Mouse (Mus musculus) liver, embryonic 16.5 days (tissue): ENCODE results near the gene Spred2. TPM values are rescaled to one million over a fixed set of nuclear protein-coding genes. Genes with fewer than 3 reads are reported as not detected.
"Not testable (repeated sequence)": the region's sequence is repeated elsewhere in the genome, so short reads cannot be mapped to it uniquely, and the experiment has no call there.

Experiments used
- ATAC-seq: fragments of 200-750 bp; cut with Nextera tagmentation; 2 replicates; pipeline ENCODE4 v1.8.0; 2017; ENCODE audit warnings: low read depth, mild to moderate bottlenecking, moderate number of reproducible peaks, moderate library complexity
- H3K27ac ChIP-seq: fragments of 300-500 bp; sonication (generic); 2 replicates; pipeline ENCODE4 v1.5.1; 2014; ENCODE audit warnings: mild to moderate bottlenecking, low read length
- H3K27me3 ChIP-seq: fragments of 300-500 bp; sonication (generic); 2 replicates; pipeline ENCODE4 v1.6.1; 2014; ENCODE audit warnings: low read depth, low read length, mixed read lengths; ENCODE audit not compliant: control insufficient read depth, insufficient read depth
- H3K36me3 ChIP-seq: fragments of 300-500 bp; sonication (generic); 2 replicates; pipeline ENCODE4 v1.6.1; 2014; ENCODE audit warnings: mild to moderate bottlenecking; ENCODE audit not compliant: control insufficient read depth, insufficient read depth
- H3K4me1 ChIP-seq: fragments of 300-500 bp; sonication (generic); 2 replicates; pipeline ENCODE4 v1.6.1; 2014; ENCODE audit warnings: low read depth, low read length, mixed read lengths; ENCODE audit not compliant: control insufficient read depth
- H3K4me2 ChIP-seq: fragments of 300-500 bp; sonication (generic); 2 replicates; pipeline ENCODE4 v1.6.1; 2014; ENCODE audit warnings: low read depth, low read length, mixed read lengths
- H3K4me3 ChIP-seq: fragments of 300-500 bp; sonication (generic); 2 replicates; pipeline ENCODE4 v1.5.1; 2014; ENCODE audit warnings: low read depth, mild to moderate bottlenecking, low read length
- H3K9ac ChIP-seq: fragments of 300-500 bp; sonication (generic); 2 replicates; pipeline ENCODE4 v1.6.1; 2014; ENCODE audit warnings: low read depth, low read length
- H3K9me3 ChIP-seq: fragments of 300-500 bp; sonication (generic); replicated peaks from 2 replicates; pipeline ENCODE4 v1.6.1; 2016; ENCODE audit warnings: low read length; ENCODE audit not compliant: control insufficient read depth
- WGBS: fragments of 180-500 bp; shearing (Covaris S2); extraction: QIAGEN DNeasy Blood & Tissue Kit; methylation state at CpG from one replicate; pipeline ENCODE4 v1.1.7; 2014; ENCODE audit not compliant: insufficient replicate concordance; 5-methylcytosine and 5-hydroxymethylcytosine counted together
- polyA plus RNA-seq: library from polyadenylated mRNA; unstranded; fragments of >200 nt; fragmentation: Nextera tagmentation; extraction: Ambion mirVana; gene quantifications from 2 replicates; pipeline ENCODE4 v1.2.1, GENCODE M21; 2015

Spred2 gene
- polyA plus RNA-seq, 1 experiment from 2014 or later: 1.3 TPM

DNA sequence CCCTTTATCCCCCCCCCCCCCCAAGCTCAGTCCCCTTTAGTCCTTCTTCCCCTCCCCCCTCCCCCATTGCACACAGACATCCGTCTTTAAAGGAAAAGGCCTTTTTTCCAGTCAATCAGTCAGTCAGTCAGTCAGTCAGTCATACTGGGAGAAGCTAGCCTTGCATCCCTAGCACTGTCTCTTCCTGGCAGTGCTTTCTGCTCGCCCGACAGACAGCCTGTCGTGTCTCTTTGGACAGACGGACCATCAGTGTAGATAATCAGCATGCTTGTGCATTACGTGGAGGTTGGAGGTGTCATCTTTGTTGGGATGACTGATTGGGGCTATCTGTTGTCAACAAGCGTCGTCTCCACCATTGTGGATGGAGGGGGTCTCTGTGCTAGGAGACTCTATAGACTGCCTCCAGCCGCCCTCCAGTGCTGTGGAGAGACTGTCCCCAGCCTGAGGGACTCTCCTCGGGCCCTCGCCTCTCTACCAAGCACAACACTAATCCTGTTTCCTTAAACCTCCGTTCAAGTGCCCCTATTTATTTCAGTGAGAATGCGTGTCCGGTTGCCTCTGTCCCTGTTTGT is 98.8 kb downstream of the Spred2 start:
- 44% methylated on average over 14 of the region's 14 CpGs for WGBS
- peak; percentile 70 for ATAC-seq
- peaks cover 12% of the 10 kb centered on the region for H3K9me3 ChIP-seq
- no peaks in the 10 kb centered on the region for H3K27me3 ChIP-seq
- peaks cover 35% of the 10 kb centered on the region for H3K36me3 ChIP-seq
- peak overlapping the region; percentile 72 for H3K27ac ChIP-seq
- peaks cover 13% of the 10 kb centered on the region for H3K4me1 ChIP-seq
- peak overlapping the region; percentile 45 for H3K9ac ChIP-seq
- peak overlapping the region; percentile 15; the same call in 1 of the 2 replicates for H3K4me3 ChIP-seq
- peak overlapping the region; percentile 61 for H3K4me2 ChIP-seq

DNA sequence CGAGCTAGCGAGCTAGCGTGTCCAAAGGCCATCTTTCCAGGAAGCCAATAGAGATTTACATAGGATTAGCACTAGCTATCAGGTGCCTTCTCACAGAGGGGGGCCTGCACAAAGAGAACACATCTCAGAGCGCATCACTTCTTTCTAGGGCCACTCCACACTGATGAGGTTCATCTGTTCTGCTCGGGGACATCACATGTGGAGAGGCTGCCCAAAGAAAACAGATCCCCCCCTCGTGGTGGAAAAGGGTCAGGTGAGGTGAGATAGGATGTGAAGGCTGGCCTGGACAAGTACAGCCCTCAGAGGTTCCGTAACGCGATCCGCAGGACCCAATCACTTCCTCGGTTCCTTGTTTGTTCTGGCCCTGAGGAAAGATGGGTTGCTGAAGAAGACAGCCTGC is 101.7 kb downstream of the Spred2 start:
- no peak overlapping the region for H3K4me3 ChIP-seq
- 78% methylated on average over 11 of the region's 11 CpGs for WGBS
- no peaks in the 10 kb centered on the region for H3K27me3 ChIP-seq
- H3K4me2 ChIP-seq: no peak overlapping the region
- H3K4me1 ChIP-seq: peaks cover 13% of the 10 kb centered on the region
- peaks cover 11% of the 10 kb centered on the region for H3K36me3 ChIP-seq
- no peak for ATAC-seq
- H3K27ac ChIP-seq: no peak overlapping the region
- no peak overlapping the region for H3K9ac ChIP-seq
- peaks cover 5% of the 10 kb centered on the region for H3K9me3 ChIP-seq

DNA sequence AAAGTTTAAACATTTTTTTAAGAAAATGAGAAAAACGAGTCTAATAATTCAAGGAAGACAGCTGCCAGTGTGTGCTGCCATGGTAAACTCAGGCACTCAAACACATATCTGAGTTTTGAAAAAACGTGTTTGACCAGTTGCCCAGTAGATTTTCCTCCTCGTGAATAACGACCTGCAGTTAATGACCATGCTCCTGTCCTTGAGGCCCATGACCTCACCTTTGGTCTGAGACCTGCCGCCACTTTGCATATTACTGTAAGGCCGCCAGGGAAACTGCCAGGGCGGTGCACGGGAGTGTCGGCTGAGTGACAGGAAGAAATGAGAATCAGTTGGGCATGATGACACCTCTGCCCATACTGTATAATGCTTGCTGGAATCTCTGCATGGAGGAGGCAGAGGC is 103.5 kb downstream of the Spred2 start:
- no peaks in the 10 kb centered on the region for H3K27me3 ChIP-seq
- H3K4me2 ChIP-seq: no peak overlapping the region
- H3K27ac ChIP-seq: no peak overlapping the region
- WGBS: 68% methylated on average over 9 of the region's 9 CpGs
- H3K9me3 ChIP-seq: no peaks in the 10 kb centered on the region
- peaks cover 6% of the 10 kb centered on the region for H3K4me1 ChIP-seq
- H3K36me3 ChIP-seq: 0 out of 2 replicates have a peak, but pooled peaks cover 3% of the 10 kb centered on the region
- H3K9ac ChIP-seq: no peak overlapping the region
- no peak overlapping the region for H3K4me3 ChIP-seq
- ATAC-seq: no peak

DNA sequence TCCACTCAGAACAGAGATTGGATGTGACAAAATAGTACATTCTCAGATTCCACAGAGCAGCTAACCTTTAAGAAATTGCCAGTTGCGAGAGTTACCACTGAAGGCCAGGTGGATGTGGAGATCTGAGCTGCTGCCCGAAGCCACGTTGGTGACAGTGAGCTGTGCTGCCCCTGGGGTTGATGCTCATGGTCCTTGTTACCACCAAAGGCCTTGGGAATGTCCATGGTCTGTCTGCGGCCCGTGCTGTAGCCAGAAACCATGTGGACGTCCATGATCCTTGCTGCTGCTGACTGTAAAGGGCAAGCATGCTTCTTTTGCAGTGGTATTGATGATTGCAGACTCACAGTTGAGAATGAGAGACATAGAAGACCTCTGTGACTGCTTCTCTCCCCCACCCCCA is 104.2 kb downstream of the Spred2 start:
- Histone ChIP-seq H3K4me3 (no peak overlapping the region), H3K9me3 (no peaks in the 10 kb centered on the region), H3K36me3 (0 out of 2 replicates have a peak, but pooled peaks cover 3% of the 10 kb centered on the region), H3K27ac (no peak overlapping the region), H3K9ac (no peak overlapping the region), H3K4me1 (no peaks in the 10 kb centered on the region), H3K4me2 (no peak overlapping the region), H3K27me3 (no peaks in the 10 kb centered on the region)
- ATAC-seq: no peak
- 64% methylated on average over 6 of the region's 6 CpGs for WGBS

DNA sequence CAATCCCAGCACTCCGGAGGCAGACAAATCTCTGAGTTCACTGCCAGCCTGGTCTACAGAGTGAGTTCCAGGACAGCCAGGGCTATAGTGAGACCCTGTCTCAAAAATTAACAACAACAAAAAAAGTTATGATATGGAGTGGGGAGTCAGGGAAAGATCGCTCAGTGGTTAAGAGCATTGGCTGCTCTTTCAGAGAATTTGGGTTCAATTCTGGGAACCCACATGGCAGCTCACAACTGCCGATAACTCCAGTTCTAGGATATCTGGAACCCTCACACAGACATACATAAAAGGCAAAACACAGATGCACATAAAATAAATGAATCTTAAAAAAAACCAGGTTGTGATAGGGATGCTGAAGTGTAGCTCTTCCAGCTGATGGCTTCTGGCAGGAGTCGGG is 104.8 kb downstream of the Spred2 start:
- 0 out of 2 replicates have a peak, but pooled peaks cover 3% of the 10 kb centered on the region for H3K36me3 ChIP-seq
- H3K9ac ChIP-seq: no peak overlapping the region
- ATAC-seq: no peak
- no peaks in the 10 kb centered on the region for H3K9me3 ChIP-seq
- H3K4me2 ChIP-seq: no peak overlapping the region
- H3K27ac ChIP-seq: no peak overlapping the region
- no peaks in the 10 kb centered on the region for H3K4me1 ChIP-seq
- 62% methylated on average over 4 of the region's 4 CpGs for WGBS
- no peak overlapping the region for H3K4me3 ChIP-seq
- no peaks in the 10 kb centered on the region for H3K27me3 ChIP-seq

DNA sequence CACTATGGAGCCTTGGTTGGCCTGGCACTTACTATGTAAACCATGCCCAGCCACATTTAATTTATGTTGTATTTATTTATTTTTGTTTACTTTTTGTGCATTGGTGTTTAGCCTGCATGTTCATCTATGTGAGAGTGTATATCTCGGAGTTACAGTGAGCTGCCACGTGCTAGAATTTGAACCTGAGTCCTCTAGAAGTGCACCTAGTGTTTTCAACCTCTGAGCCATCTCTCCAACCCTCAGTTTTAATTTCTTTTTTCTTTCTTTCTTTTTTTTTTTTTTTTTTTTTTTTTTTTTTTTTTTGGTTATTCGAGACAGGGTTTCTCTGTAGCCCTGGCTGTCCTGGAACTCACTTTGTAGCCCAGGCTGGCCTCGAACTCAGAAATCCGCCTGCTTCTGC is 106.8 kb downstream of the Spred2 start:
- not testable (repeated sequence) for H3K27ac ChIP-seq, H3K27me3 ChIP-seq, H3K9ac ChIP-seq, H3K9me3 ChIP-seq, H3K4me3 ChIP-seq, H3K4me2 ChIP-seq, H3K4me1 ChIP-seq, H3K36me3 ChIP-seq, ATAC-seq
- WGBS: 69% methylated on average over 5 of the region's 5 CpGs

DNA sequence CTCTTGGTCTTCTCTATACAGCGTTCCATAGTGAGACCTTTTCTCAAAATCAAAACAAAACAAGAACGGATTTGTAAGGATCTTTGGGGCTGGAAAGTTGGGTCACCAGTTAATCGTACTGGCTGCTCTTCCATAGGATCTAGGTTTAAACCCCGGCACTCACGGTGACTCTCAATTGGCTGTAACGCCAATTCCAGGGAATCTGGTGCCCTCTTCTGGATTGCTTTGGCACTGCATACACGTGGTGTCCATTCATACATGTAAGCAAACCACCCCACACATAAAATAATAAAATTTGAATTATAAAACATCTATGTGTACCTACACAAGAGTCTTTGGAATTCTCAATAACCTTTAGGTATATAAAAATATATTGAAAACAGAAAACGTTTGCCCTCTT is 107.4 kb downstream of the Spred2 start:
- 38% methylated on average over 8 of the region's 8 CpGs for WGBS
- no peaks in the 10 kb centered on the region for H3K36me3 ChIP-seq
- no peaks in the 10 kb centered on the region for H3K9me3 ChIP-seq
- H3K4me2 ChIP-seq: no peak overlapping the region
- no peak overlapping the region for H3K27ac ChIP-seq
- H3K27me3 ChIP-seq: no peaks in the 10 kb centered on the region
- ATAC-seq: peak; percentile 24; the same call in 1 of the 2 replicates
- no peak overlapping the region for H3K4me3 ChIP-seq
- no peak overlapping the region for H3K9ac ChIP-seq
- no peaks in the 10 kb centered on the region; the same call in 1 of the 2 replicates for H3K4me1 ChIP-seq

DNA sequence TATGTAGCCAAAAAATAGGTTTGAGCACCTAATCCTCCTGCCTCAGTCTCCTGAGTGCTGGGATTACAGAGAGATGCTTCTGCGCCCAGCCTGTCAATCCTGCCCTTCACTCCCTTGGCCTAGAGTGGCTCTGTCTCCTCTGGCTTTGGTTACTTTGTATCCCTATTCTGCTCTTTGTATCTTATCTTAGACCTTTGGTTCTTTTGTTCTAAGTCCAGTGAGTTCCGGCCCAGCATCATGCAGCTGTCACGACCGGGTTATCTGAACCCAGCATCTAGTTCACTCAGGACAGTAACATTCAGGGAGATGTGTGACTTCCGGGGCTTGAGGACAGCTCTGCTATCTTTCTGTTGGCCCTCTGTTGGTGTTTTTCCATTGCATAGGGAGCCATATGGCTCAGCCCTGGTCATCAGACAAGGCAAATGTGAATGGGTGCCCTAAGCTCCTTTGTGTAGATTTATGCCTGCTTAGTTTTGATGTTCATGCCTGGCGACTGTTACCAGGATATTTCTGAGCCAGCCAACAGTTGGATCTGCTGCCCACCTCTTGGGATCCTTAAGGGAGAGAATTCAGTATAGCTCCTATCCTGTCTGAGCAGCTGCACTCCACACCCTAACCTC is 109.5 kb downstream of the Spred2 start:
- no peak overlapping the region for H3K4me3 ChIP-seq
- H3K9ac ChIP-seq: no peak overlapping the region
- H3K27me3 ChIP-seq: no peaks in the 10 kb centered on the region
- no peak overlapping the region for H3K4me2 ChIP-seq
- H3K36me3 ChIP-seq: no peaks in the 10 kb centered on the region
- WGBS: 41% methylated on average over 6 of the region's 6 CpGs
- no peaks in the 10 kb centered on the region; the same call in 1 of the 2 replicates for H3K4me1 ChIP-seq
- no peak for ATAC-seq
- no peak overlapping the region for H3K27ac ChIP-seq
- no peaks in the 10 kb centered on the region for H3K9me3 ChIP-seq

DNA sequence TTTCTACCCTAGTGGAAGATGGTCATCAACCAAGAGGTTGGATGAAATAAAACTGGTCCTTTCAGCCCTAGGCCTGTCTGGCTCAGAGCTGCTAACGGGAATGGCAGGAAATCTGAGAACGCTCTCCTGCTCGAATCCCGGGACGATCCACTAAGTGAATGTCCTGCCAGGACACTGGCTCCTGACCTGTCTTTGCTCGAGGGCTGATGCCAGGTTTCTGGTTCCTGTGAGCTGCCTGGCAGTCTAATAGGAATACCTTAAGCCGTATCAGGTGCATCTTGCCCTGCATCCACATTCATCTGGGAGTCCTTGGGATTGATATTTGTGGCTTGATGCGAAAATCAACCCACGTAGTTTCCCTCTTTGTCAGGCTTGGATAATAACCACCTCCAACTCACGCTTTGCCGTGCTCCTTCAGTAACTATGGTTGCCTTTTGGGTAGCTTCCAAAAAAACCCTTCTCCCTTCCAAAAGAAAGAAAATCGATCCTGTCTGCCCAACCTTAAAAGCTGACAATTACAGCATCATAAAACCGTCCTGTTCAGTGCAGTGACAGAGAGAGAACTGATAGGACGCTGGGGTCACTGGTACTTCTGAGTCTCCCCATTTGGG is 110.3 kb downstream of the Spred2 start:
- H3K27me3 ChIP-seq: no peaks in the 10 kb centered on the region
- H3K4me2 ChIP-seq: no peak overlapping the region
- no peak overlapping the region for H3K4me3 ChIP-seq
- ATAC-seq: no peak
- H3K9ac ChIP-seq: no peak overlapping the region
- 64% methylated on average over 14 of the region's 14 CpGs for WGBS
- no peaks in the 10 kb centered on the region for H3K9me3 ChIP-seq
- no peaks in the 10 kb centered on the region for H3K36me3 ChIP-seq
- H3K4me1 ChIP-seq: no peaks in the 10 kb centered on the region; the same call in 1 of the 2 replicates
- H3K27ac ChIP-seq: no peak overlapping the region
